Mouse (Mus musculus) forebrain, postnatal 0 days (tissue): ENCODE data around the gene Vsig2. TPM values are rescaled to one million over a fixed set of nuclear protein-coding genes. Genes with fewer than 3 reads are reported as not detected.

Experiments used
- ATAC-seq: fragments of 200-750 bp; cut with Nextera tagmentation; 2 replicates; pipeline ENCODE4 v1.8.0; 2017; ENCODE audit warnings: mild to moderate bottlenecking, moderate library complexity
- DNase-seq: peaks from one replicate; pipeline ENCODE4 v3.0.0-alpha.2; 2015
- H3K27ac ChIP-seq: fragments of 300-500 bp; sonication (generic); 2 replicates; pipeline ENCODE4 v1.5.1; 2014; ENCODE audit warnings: low read depth, mild to moderate bottlenecking, antibody characterized with exemption, low read length, moderate library complexity, mixed read lengths
- H3K27me3 ChIP-seq: fragments of 300-500 bp; sonication (generic); 2 replicates; pipeline ENCODE4 v1.6.1; 2014; ENCODE audit warnings: mild to moderate bottlenecking, low read length, mixed read lengths; ENCODE audit not compliant: insufficient read depth
- H3K36me3 ChIP-seq: fragments of 300-500 bp; sonication (generic); 2 replicates; pipeline ENCODE4 v1.6.1; 2014; ENCODE audit warnings: mild to moderate bottlenecking, moderate library complexity; ENCODE audit not compliant: insufficient read depth
- H3K4me1 ChIP-seq: fragments of 300-500 bp; sonication (generic); 2 replicates; pipeline ENCODE4 v1.6.1; 2014; ENCODE audit warnings: antibody characterized with exemption; ENCODE audit not compliant: insufficient read depth
- H3K4me2 ChIP-seq: fragments of 300-500 bp; sonication (generic); 2 replicates; pipeline ENCODE4 v1.6.1; 2014; ENCODE audit warnings: low read depth, mild to moderate bottlenecking, moderate library complexity
- H3K4me3 ChIP-seq: fragments of 300-500 bp; sonication (generic); 2 replicates; pipeline ENCODE4 v1.5.1; 2014; ENCODE audit warnings: low read depth, low read length, mixed read lengths
- H3K9ac ChIP-seq: fragments of 300-500 bp; sonication (generic); 2 replicates; pipeline ENCODE4 v1.6.1; 2014; ENCODE audit warnings: mild to moderate bottlenecking
- H3K9me3 ChIP-seq: fragments of 300-500 bp; sonication (generic); 2 replicates; pipeline ENCODE4 v1.6.1; 2016; ENCODE audit warnings: low read length
- CTCF ChIP-seq: sonication (generic); IDR thresholded peaks from 2 replicates; pipeline ENCODE4 v1.5.1; 2016; ENCODE audit warnings: antibody characterized with exemption, control low read depth, low read depth
- WGBS: fragments of 180-500 bp; shearing (Covaris S2); extraction: QIAGEN DNeasy Blood & Tissue Kit; methylation state at CpG from one replicate; pipeline ENCODE4 v1.1.7; 2014; 5-methylcytosine and 5-hydroxymethylcytosine counted together
- polyA plus RNA-seq: library from polyadenylated mRNA; unstranded; fragments of >200 nt; fragmentation: Nextera tagmentation; extraction: Ambion mirVana; gene quantifications from 2 replicates; pipeline ENCODE4 v1.2.1, GENCODE M21; 2015
- total RNA-seq: library from RNA; depleted of rRNA; stranded (reverse); fragments of >200 nt; gene quantifications from 2 replicates; pipeline ENCODE4 v1.2.3, GENCODE M21; 2014

Gene Vsig2
- total and polyA plus RNA-seq, 2 experiments from 2014 or later, result 1.3 to 2.4 TPM

DNA sequence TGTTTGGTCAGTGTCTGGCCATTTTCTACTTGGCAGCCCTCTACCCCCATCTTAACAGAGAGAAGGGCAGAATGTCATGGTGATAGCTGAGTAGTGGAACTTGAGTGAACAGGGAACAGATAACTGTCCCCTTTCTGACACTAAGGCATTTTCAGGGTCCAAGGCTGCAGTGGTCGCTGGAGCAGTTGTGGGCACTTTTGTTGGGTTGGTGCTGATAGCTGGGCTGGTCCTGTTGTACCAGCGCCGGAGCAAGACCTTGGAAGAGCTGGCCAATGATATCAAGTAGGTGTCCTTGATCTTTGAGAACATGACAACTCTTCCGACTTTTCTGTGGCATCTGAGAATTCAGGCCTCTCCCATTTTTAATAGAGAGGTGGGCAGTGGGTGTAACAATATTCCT lies 2.2 kb upstream of the Vsig2 start:
- Histone ChIP-seq H3K36me3 (no peaks in the 10 kb centered on the region), H3K27ac (no peak overlapping the region), H3K4me3 (no peak overlapping the region), H3K27me3 (no peaks in the 10 kb centered on the region), H3K9ac (no peak overlapping the region), H3K4me1 (no peaks in the 10 kb centered on the region), H3K4me2 (no peak overlapping the region), H3K9me3 (no peaks in the 10 kb centered on the region)
- no peak for DNase-seq
- no peak for TF ChIP-seq CTCF
- ATAC-seq, result no peak
- WGBS, result 89% methylated on average over 4 of the region's 4 CpGs

- H3K4me3 ChIP-seq, result no peak overlapping the region
- WGBS, result 77% methylated on average over 5 of the region's 5 CpGs
These were observed 1.3 kb upstream of the Vsig2 start for GRCm38 (mm10) chr9:37537658-37538250.

DNA sequence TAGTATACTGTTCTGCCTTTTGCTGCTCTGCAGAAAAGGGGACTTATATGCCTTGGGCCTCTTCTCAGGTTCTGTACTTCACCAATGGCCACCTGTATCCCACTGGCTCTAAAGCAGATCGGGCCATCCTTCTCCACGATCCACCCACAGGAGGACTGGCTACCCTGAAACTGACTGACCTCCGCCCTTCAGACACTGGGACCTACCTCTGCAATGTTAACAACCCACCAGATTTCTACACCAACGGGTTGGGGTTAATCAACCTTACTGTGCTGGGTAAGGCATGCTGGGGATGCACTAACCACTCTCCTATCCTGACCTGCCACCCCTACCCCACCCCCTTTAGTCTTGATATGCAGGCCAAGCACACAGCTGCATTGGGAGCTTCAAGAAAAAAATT lies 1.2 kb downstream of the Vsig2 start:
- Histone ChIP-seq H3K4me1 (no peaks in the 10 kb centered on the region), H3K27me3 (no peaks in the 10 kb centered on the region; the same call in 1 of the 2 replicates), H3K27ac (no peak overlapping the region), H3K4me2 (no peak overlapping the region), H3K9ac (no peak overlapping the region), H3K4me3 (no peak overlapping the region), H3K9me3 (no peaks in the 10 kb centered on the region), H3K36me3 (no peaks in the 10 kb centered on the region)
- 83% methylated on average over 4 of the region's 4 CpGs for WGBS
- TF ChIP-seq CTCF, result no peak
- DNase-seq, result no peak
- ATAC-seq, result no peak

More at GRCm38 (mm10) chr9:37537658-37538250, 1.3 kb upstream of the Vsig2 start:
- Histone ChIP-seq H3K9ac (no peak overlapping the region), H3K36me3 (no peaks in the 10 kb centered on the region), H3K9me3 (no peaks in the 10 kb centered on the region), H3K27me3 (no peaks in the 10 kb centered on the region), H3K27ac (no peak overlapping the region), H3K4me2 (no peak overlapping the region), H3K4me1 (no peaks in the 10 kb centered on the region)
- DNase-seq (no peak), ATAC-seq (no peak)
- TF ChIP-seq CTCF, result no peak

DNA sequence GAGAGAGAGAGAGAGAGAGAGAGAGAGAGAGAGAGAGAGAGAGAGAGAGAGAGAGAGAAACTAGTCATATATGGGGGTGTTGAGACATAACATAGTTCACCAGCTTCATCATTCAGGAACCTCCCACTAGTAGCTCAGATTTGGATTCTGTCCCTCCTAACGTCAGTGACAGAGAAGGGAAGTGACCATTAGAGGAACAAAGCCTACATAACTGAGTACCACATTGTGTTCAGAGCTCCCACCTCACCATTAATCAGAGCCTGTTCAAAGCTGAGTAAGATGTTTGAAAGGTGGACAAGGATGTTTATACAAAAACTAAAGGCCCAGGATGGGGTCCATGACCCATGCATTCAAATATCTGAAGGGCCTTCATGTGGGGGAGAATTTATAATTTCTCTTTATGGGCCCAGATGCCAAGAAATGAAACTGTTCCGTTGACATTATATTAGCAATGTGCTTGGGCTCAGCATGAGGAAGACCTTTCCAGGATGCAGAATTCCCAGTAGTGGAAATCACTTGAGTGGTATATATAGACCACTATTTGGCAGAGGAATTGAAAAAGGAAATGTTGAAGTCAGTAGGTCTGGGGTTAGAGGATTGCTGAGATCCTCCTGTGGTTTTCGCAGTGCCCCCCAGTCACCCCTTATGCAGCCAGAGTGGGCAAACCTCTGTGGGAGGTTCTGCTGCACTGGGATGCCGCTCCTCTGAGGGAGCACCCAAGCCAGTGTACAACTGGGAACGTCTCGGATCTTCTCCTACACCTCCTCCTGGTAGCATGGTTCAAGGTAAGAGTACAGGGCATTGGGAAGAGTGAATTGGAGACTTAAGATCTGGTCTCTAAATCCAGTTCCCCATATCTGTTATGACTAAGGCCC lies 1.9 kb downstream of the Vsig2 start:
- Histone ChIP-seq H3K9ac (no peak overlapping the region), H3K36me3 (no peaks in the 10 kb centered on the region), H3K4me1 (no peaks in the 10 kb centered on the region), H3K9me3 (no peaks in the 10 kb centered on the region), H3K4me2 (no peak overlapping the region), H3K4me3 (no peak overlapping the region), H3K27ac (no peak overlapping the region), H3K27me3 (peaks cover 3% of the 10 kb centered on the region; the same call in 1 of the 2 replicates)
- no peak for DNase-seq
- TF ChIP-seq CTCF, result no peak
- ATAC-seq, result no peak
- 86% methylated on average over 6 of the region's 6 CpGs for WGBS

DNA sequence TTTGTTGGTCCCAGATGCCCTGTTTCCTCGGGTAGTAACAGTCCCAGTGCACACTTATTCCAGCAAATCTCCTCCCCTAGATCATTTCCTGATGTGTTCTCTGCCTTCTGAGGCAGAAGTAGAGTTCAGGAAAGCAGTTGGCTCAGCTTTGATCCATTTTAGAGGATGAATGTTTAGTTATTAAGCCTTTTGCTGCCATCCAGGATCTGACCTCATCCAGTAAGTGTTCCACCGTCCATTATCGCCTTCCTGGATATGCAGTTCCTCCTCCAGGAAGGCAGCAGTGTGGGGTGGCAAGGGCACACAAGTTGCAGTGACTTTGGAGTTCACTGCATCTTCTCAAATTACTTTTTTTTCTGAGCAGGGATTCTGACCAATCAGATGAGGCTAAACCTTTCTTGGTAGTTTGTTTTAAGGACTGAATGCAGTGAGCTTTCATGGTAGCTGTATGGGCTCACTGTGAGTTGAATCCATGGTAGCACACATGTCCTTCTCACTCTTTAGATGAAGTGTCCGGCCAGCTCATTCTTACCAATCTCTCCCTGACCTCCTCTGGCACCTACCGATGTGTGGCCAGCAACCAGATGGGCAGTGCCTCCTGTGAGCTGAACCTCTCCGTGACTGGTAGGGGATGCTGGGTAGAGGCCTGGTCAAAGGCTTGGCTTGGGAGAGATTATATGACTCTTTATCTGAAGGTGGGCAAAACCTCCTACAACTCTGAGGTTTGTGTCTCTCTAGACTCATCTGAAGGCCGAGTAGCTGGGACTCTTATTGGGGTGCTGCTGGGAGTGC lies 3.0 kb downstream of the Vsig2 start:
- no peak overlapping the region for H3K4me3 ChIP-seq
- no peak for DNase-seq
- no peaks in the 10 kb centered on the region for H3K36me3 ChIP-seq
- H3K4me1 ChIP-seq, result no peaks in the 10 kb centered on the region
- no peaks in the 10 kb centered on the region for H3K9me3 ChIP-seq
- TF ChIP-seq CTCF, result no peak
- no peak overlapping the region for H3K9ac ChIP-seq
- peaks cover 9% of the 10 kb centered on the region; the same call in 1 of the 2 replicates for H3K27me3 ChIP-seq
- no peak overlapping the region for H3K27ac ChIP-seq
- no peak for ATAC-seq
- no peak overlapping the region for H3K4me2 ChIP-seq
- WGBS, result 76% methylated on average over 7 of the region's 7 CpGs

DNA sequence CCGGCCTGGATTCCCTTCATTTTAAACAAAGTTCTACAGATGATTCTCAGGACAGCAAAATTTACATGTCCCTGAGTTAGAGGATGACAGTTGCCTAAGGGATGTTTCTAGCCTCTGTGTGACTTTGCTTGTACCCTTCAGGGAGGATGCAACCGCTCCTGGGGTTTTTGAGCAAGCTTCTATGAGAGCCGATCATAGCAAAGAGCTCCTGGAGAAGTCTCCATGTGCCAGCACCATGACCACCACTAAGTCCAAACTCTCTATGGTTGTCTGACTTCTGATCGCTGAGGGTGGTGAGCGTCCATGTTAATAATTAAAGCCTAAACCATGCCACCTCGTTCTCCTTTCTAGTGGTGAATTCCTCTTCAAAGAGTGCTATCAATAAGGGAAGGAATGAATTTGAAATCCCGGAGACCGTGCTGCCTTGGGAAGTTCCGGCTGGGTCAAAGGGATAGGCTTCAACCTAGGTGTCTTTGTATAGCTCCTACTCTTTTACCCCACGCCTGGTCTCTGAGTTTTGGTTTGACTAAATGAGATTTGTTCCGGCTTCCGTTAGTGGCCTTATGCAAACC lies 4.9 kb downstream of the Vsig2 start:
- Histone ChIP-seq H3K4me1 (no peaks in the 10 kb centered on the region), H3K4me2 (peak overlapping the region; percentile 53), H3K4me3 (no peak overlapping the region; the same call in 1 of the 2 replicates), H3K27me3 (peaks cover 9% of the 10 kb centered on the region; the same call in 1 of the 2 replicates), H3K27ac (no peak overlapping the region), H3K9me3 (no peaks in the 10 kb centered on the region), H3K36me3 (no peaks in the 10 kb centered on the region), H3K9ac (no peak overlapping the region)
- TF ChIP-seq CTCF, result no peak
- no peak for DNase-seq
- WGBS, result 40% methylated on average over 12 of the region's 12 CpGs
- ATAC-seq, result no peak
